Mouse (Mus musculus) heart, embryonic 13.5 days (tissue): ENCODE measurements around the gene Fcrla. TPM values are rescaled to one million over a fixed set of nuclear protein-coding genes. Genes with fewer than 3 reads are reported as not detected.

Experiments used
- ATAC-seq: fragments of 200-750 bp; cut with Nextera tagmentation; 2 replicates; pipeline ENCODE4 v1.8.0; 2017; ENCODE audit warnings: moderate TSS enrichment; ENCODE audit not compliant: insufficient number of reproducible peaks, low FRiP score, low TSS enrichment; ENCODE audit errors: extremely low read depth
- H3K27ac ChIP-seq: fragments of 300-500 bp; sonication (generic); replicated peaks from 2 replicates; pipeline ENCODE4 v1.5.1; 2015; ENCODE audit warnings: moderate library complexity, mild to moderate bottlenecking, inconsistent platforms
- H3K27me3 ChIP-seq: fragments of 300-500 bp; sonication (generic); replicated peaks from 2 replicates; pipeline ENCODE4 v1.6.1; 2015; ENCODE audit warnings: mild to moderate bottlenecking, inconsistent platforms
- H3K36me3 ChIP-seq: fragments of 300-500 bp; sonication (generic); 2 replicates; pipeline ENCODE4 v1.6.1; 2015; ENCODE audit warnings: mild to moderate bottlenecking, inconsistent platforms
- H3K4me1 ChIP-seq: fragments of 300-500 bp; sonication (generic); 2 replicates; pipeline ENCODE4 v1.6.1; 2015; ENCODE audit warnings: inconsistent platforms
- H3K4me2 ChIP-seq: fragments of 300-500 bp; sonication (generic); 2 replicates; pipeline ENCODE4 v1.6.1; 2015; ENCODE audit warnings: inconsistent platforms, mild to moderate bottlenecking, moderate library complexity
- H3K4me3 ChIP-seq: fragments of 300-500 bp; sonication (generic); 2 replicates; pipeline ENCODE4 v1.5.1; 2015; ENCODE audit warnings: moderate library complexity, mild to moderate bottlenecking, inconsistent platforms
- H3K9ac ChIP-seq: fragments of 300-500 bp; sonication (generic); 2 replicates; pipeline ENCODE4 v1.6.1; 2015; ENCODE audit warnings: inconsistent platforms, mild to moderate bottlenecking, moderate library complexity
- H3K9me3 ChIP-seq: fragments of 300-500 bp; sonication (generic); 2 replicates; pipeline ENCODE4 v1.6.1; 2016; ENCODE audit warnings: inconsistent platforms
- WGBS: fragments of 180-500 bp; shearing (Covaris S2); methylation state at CpG from one replicate; pipeline ENCODE4 v1.1.7; 2015; ENCODE audit warnings: mixed read lengths; 5-methylcytosine and 5-hydroxymethylcytosine counted together
- polyA plus RNA-seq: library from polyadenylated mRNA; unstranded; fragments of >200 nt; fragmentation: Nextera tagmentation; extraction: Ambion mirVana; gene quantifications from 2 replicates; pipeline ENCODE4 v1.2.1, GENCODE M21; 2015

Gene Fcrla
- polyA plus RNA-seq, 1 experiment from 2014 or later, result 0.20 TPM

- no peak for ATAC-seq
Measured at GRCm38 (mm10) chr1:170903485-170903884, 23.9 kb downstream of the Fcrla start.

GRCm38 (mm10) chr1:170901536-170902238, 25.7 kb downstream of the Fcrla start:
- H3K9ac ChIP-seq, result no peak overlapping the region
- ATAC-seq, result no peak
- H3K4me1 ChIP-seq, result peaks cover 3% of the 10 kb centered on the region
- no peaks in the 10 kb centered on the region for H3K9me3 ChIP-seq
- no peaks in the 10 kb centered on the region for H3K36me3 ChIP-seq
- peak overlapping the region; percentile 17; the same call in 1 of the 2 replicates for H3K4me3 ChIP-seq
- peak overlapping the region; percentile 56 for H3K4me2 ChIP-seq
- H3K27me3 ChIP-seq, result peaks cover 74% of the 10 kb centered on the region
- WGBS, result 33% methylated on average over 10 of the region's 10 CpGs
- no peak overlapping the region for H3K27ac ChIP-seq

More at GRCm38 (mm10) chr1:170903485-170903884, 23.9 kb downstream of the Fcrla start:
- Histone ChIP-seq H3K27ac (no peak overlapping the region), H3K4me1 (peaks cover 17% of the 10 kb centered on the region), H3K4me3 (no peak overlapping the region), H3K9ac (no peak overlapping the region), H3K9me3 (no peaks in the 10 kb centered on the region), H3K36me3 (no peaks in the 10 kb centered on the region), H3K4me2 (no peak overlapping the region), H3K27me3 (peaks cover 81% of the 10 kb centered on the region)
- 46% methylated on average over 5 of the region's 5 CpGs for WGBS

DNA sequence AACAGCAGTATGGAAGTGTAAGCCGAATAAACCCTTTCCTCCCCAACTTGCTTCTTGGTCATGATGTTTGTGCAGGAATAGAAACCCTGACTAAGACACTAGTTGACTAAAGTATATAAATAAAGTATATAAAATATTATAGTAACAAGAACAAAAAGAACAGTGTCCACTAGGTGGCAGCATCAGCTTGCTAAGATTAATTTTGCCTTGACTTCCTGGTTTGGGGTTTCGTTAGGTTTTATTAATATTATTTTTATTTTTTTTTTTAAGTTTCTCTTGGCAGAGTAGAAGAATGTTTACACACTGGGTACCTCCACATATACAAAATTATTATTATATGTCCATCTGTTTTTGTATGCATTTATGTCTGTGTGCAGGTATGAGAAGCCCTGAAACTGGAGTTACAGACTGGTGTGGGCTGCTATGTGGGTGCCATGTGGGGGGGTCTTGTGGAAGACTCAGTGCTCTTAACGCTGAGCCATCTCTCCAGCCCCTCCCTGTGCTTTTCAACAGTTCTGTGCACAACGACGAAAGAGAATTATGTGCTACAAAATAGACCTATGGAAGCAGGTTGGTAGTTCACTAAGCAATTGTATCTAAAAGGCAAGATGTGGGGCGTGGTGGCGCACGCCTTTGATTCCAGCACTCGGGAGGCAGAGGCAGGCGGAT, 26.4 kb downstream of the Fcrla start:
- H3K4me1 ChIP-seq, result peaks cover 3% of the 10 kb centered on the region
- 26% methylated on average over 10 of the region's 10 CpGs for WGBS
- H3K9me3 ChIP-seq, result no peaks in the 10 kb centered on the region
- H3K4me3 ChIP-seq, result 0 out of 2 replicates have a peak overlapping the region, but pooled peaks have one; percentile 17
- H3K4me2 ChIP-seq, result peak overlapping the region; percentile 56
- 0 out of 2 replicates have a peak overlapping the region, but pooled peaks have one; percentile 44 for H3K9ac ChIP-seq
- no peak for ATAC-seq
- no peaks in the 10 kb centered on the region for H3K36me3 ChIP-seq
- peaks cover 67% of the 10 kb centered on the region for H3K27me3 ChIP-seq
- H3K27ac ChIP-seq, result no peak overlapping the region

- Histone ChIP-seq H3K4me1 (peaks cover 3% of the 10 kb centered on the region), H3K9me3 (no peaks in the 10 kb centered on the region), H3K9ac (no peak overlapping the region), H3K27ac (no peak overlapping the region), H3K4me3 (no peak overlapping the region), H3K27me3 (peaks cover 53% of the 10 kb centered on the region), H3K4me2 (no peak overlapping the region), H3K36me3 (no peaks in the 10 kb centered on the region)
- ATAC-seq, result no peak
- WGBS, result 59% methylated on average over 16 of the region's 16 CpGs
Measured at GRCm38 (mm10) chr1:170898413-170899075, 28.8 kb downstream of the Fcrla start.

DNA sequence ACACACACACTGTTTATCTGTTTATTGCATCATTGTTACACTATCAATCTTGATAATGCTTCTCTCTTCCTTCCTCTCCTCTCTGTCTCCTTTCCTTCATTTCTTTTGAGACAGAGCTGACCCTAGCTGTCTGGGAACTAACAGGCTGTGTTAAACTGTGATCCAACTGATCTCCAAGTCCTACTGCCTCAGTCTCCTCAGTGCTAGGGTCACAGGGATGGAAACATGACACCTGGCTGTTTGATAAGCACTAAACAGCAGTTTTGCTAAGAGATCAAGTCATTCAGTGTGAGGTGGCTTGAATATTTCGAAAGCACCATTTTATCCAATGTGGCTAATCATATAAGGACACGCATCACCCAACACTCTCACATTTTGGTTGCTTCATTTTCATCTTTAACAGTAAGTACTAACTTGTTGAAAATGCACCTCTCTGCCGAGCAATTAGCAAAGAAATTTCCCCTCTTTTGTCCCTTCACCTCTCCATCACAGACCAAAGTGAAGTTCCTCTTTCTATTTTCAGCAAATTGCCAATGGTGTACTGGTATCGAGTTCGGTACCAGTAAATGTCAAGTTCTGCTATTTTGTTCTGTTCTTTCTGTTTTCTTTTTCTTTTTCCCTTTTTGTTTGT, 30.6 kb downstream of the Fcrla start:
- H3K27me3 ChIP-seq, result peaks cover 35% of the 10 kb centered on the region
- H3K4me1 ChIP-seq, result peaks cover 3% of the 10 kb centered on the region
- no peak for ATAC-seq
- no peaks in the 10 kb centered on the region for H3K9me3 ChIP-seq
- no peak overlapping the region for H3K4me2 ChIP-seq
- H3K27ac ChIP-seq, result no peak overlapping the region
- no peaks in the 10 kb centered on the region for H3K36me3 ChIP-seq
- no peak overlapping the region for H3K4me3 ChIP-seq
- H3K9ac ChIP-seq, result no peak overlapping the region
- 73% methylated on average over 5 of the region's 5 CpGs for WGBS

- peaks cover 31% of the 10 kb centered on the region for H3K27me3 ChIP-seq
Measured at GRCm38 (mm10) chr1:170894603-170895602, 32.5 kb downstream of the Fcrla start.

DNA sequence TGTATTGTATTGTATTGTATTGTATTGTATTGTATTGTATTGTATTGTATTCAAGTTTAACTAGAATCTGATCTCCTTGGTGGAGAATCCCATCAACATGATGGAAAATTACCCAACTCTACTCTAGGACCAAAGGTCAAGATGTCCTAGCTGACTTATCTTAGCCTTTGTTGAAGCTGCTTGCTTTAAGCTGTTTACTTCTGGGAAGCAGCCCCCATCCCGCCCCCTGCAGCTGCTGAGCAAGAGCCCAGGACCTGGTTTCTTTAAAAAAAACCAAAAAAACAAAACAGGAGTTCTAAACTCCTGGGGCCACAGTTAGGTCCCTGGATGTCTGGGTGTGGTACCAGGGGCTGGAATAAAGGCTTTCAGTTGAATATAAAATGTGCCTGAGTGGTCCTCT, 35.1 kb downstream of the Fcrla start:
- Histone ChIP-seq H3K9me3 (no peaks in the 10 kb centered on the region), H3K27ac (no peak overlapping the region), H3K4me3 (no peak overlapping the region), H3K27me3 (0 out of 2 replicates have a peak, but pooled peaks cover 8% of the 10 kb centered on the region), H3K9ac (no peak overlapping the region), H3K4me1 (no peaks in the 10 kb centered on the region), H3K36me3 (no peaks in the 10 kb centered on the region), H3K4me2 (no peak overlapping the region)
- ATAC-seq, result no peak
- WGBS, result 65% methylated on average over 1 of the region's 1 CpGs

More at GRCm38 (mm10) chr1:170894603-170895602, 32.5 kb downstream of the Fcrla start:
- Histone ChIP-seq H3K27ac (no peak overlapping the region), H3K4me1 (no peaks in the 10 kb centered on the region), H3K36me3 (no peaks in the 10 kb centered on the region), H3K9me3 (no peaks in the 10 kb centered on the region), H3K4me2 (no peak overlapping the region), H3K9ac (no peak overlapping the region), H3K4me3 (no peak overlapping the region)
- no peak for ATAC-seq
- 55% methylated on average over 9 of the region's 9 CpGs for WGBS

GRCm38 (mm10) chr1:170891646-170892045, 35.7 kb downstream of the Fcrla start:
- Histone ChIP-seq H3K36me3 (no peaks in the 10 kb centered on the region), H3K27me3 (0 out of 2 replicates have a peak, but pooled peaks cover 7% of the 10 kb centered on the region), H3K9ac (no peak overlapping the region), H3K4me2 (no peak overlapping the region), H3K4me3 (no peak overlapping the region), H3K9me3 (no peaks in the 10 kb centered on the region), H3K27ac (no peak overlapping the region), H3K4me1 (no peaks in the 10 kb centered on the region)
- no peak for ATAC-seq
- WGBS, result 35% methylated on average over 2 of the region's 2 CpGs

- Histone ChIP-seq H3K4me1 (peaks cover 7% of the 10 kb centered on the region), H3K9me3 (no peaks in the 10 kb centered on the region), H3K9ac (no peak overlapping the region), H3K36me3 (no peaks in the 10 kb centered on the region), H3K27me3 (no peaks in the 10 kb centered on the region), H3K27ac (no peak overlapping the region), H3K4me2 (no peak overlapping the region), H3K4me3 (no peak overlapping the region)
- WGBS, result 71% methylated on average over 4 of the region's 4 CpGs
- ATAC-seq, result no peak
Measured at GRCm38 (mm10) chr1:170889310-170889709, 38.1 kb downstream of the Fcrla start.

- H3K4me2 ChIP-seq, result no peak overlapping the region
- ATAC-seq, result no peak
- WGBS, result 42% methylated on average over 6 of the region's 6 CpGs
- H3K4me1 ChIP-seq, result peaks cover 22% of the 10 kb centered on the region
- no peaks in the 10 kb centered on the region for H3K9me3 ChIP-seq
- peaks cover 11% of the 10 kb centered on the region for H3K36me3 ChIP-seq
- no peak overlapping the region for H3K4me3 ChIP-seq
- H3K9ac ChIP-seq, result no peak overlapping the region
- no peak overlapping the region for H3K27ac ChIP-seq
- no peaks in the 10 kb centered on the region for H3K27me3 ChIP-seq
Measured at GRCm38 (mm10) chr1:170886044-170886458, 41.3 kb downstream of the Fcrla start.
